In the genomic region with DNA sequence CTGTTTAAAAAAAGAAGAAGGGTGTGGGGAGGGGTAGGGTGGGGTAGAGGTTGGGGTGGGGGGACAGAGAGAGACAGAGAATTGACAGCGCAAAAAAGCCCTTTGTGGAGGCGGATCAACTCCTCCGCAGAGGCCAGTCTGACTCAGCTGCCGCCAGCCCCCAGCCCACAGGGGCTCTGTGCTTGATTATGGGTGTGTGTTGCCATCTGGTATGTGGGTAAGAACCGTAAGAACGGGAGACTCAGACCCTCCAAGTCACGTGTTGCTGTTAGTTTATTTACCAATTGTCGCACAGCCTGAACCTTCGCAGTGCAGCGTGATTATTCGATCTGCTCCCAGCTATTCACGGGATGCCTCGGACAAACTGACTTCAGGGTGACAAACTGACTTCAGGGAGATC, we compare ENCODE assay signal across 20 mouse cellular contexts. TPM values are rescaled to one million over a fixed set of nuclear protein-coding genes. Genes with fewer than 3 reads are reported as not detected.
DNase-seq lines count a peak whose midpoint lies in the region; ATAC-seq and TF ChIP-seq lines count a peak whose summit lies in the region.
"Had no signal": no experiment of that assay in that cellular context is flagged by ENCODE, and none has a peak within 500 bp of the region (broad histone marks: within the 10 kb centered on the region; RNA-seq: fewer than 3 reads in every experiment).

No protein-coding gene starts in this region.

- H3K36me3 ChIP-seq in lung, embryonic 14.5 days (ENCODE audit: insufficient read depth), result no peaks in the 10 kb centered on the region
- H3K36me3 ChIP-seq: forebrain, embryonic 15.5 days; heart, embryonic 15.5 days; hindbrain, embryonic 13.5 days had no signal

- no peak for TF ChIP-seq CTCF in lung, embryonic 14.5 days (IDR thresholded peaks at IDR 0.05; ENCODE audit: low read depth)

- WGBS in lung, embryonic 14.5 days, result 57% methylated on average over 13 of the region's 13 CpGs

- H3K9ac ChIP-seq in lung, embryonic 14.5 days, result no peak overlapping the region
- H3K9ac ChIP-seq: forebrain, embryonic 15.5 days; heart, embryonic 15.5 days; hindbrain, embryonic 13.5 days had no signal

- no peak overlapping the region for H3K4me2 ChIP-seq in lung, embryonic 14.5 days
- H3K4me2 ChIP-seq: forebrain, embryonic 15.5 days; heart, embryonic 11.5 days; heart, embryonic 15.5 days; hindbrain, embryonic 13.5 days had no signal

- H3K4me1 ChIP-seq in lung, embryonic 14.5 days (ENCODE audit: insufficient read depth), result no peaks in the 10 kb centered on the region
- H3K4me1 ChIP-seq: forebrain, embryonic 15.5 days; heart, embryonic 15.5 days; hindbrain, embryonic 13.5 days had no signal

- H3K27ac ChIP-seq in lung, embryonic 14.5 days (ENCODE audit: low read depth), result no peak overlapping the region
- H3K27ac ChIP-seq: forebrain, embryonic 15.5 days; heart, embryonic 15.5 days; hindbrain, embryonic 13.5 days had no signal

- H3K27me3 ChIP-seq in lung, embryonic 14.5 days (ENCODE audit: insufficient read depth, low read length), result no peaks in the 10 kb centered on the region
- H3K27me3 ChIP-seq: CH12.LX; forebrain, embryonic 15.5 days; heart, embryonic 15.5 days; hindbrain, embryonic 13.5 days; Patski had no signal

- H3K9me3 ChIP-seq in lung, embryonic 14.5 days (ENCODE audit: low read depth, low read length), result no peaks in the 10 kb centered on the region
- H3K9me3 ChIP-seq: forebrain, embryonic 15.5 days; heart, embryonic 15.5 days; hindbrain, embryonic 13.5 days had no signal

- DNase-seq in layer of hippocampus, adult 11-12 months (ENCODE audit: low spot score), result peak; percentile 27
- DNase-seq in layer of hippocampus, postnatal 14 days (ENCODE audit: low spot score in 2 of 2), result no peak
- DNase-seq in lung, embryonic 14.5 days, result no peak
- no peak for DNase-seq in lung, postnatal 10 days
- peak; percentile 14 to 31 for DNase-seq in right cerebral cortex, adult 2 months (ENCODE audit: low spot score in 2 of 2)
- DNase-seq in right cerebral cortex, postnatal 10 days (ENCODE audit: low spot score in 2 of 2), result no peak
- DNase-seq: adrenal gland, postnatal 14 days; cerebellum, adult 18-20 months; cerebellum, adult 9-11 months; cerebellum, postnatal 36 days; gastrocnemius, postnatal 36 days; heart, adult 18-20 months; heart, postnatal 14 days had no signal

- ATAC-seq in lung, embryonic 14.5 days (ENCODE audit: insufficient read depth), result peak; percentile 24; the same call in 1 of the 2 replicates
- ATAC-seq: activated CD4-positive, CD25-positive, alpha-beta regulatory T cell, adult 4 months; forebrain, embryonic 15.5 days; Patski had no signal

- no peak overlapping the region for H3K4me3 ChIP-seq in lung, embryonic 14.5 days (ENCODE audit: low read depth, low read length)
- H3K4me3 ChIP-seq: forebrain, embryonic 15.5 days; heart, embryonic 15.5 days; hindbrain, embryonic 13.5 days had no signal

RNA-seq across cellular contexts. Expression of a gene that starts 41.6 kb away (rescaled TPM):
- total RNA-seq in layer of hippocampus, postnatal 14 days (2021), result 10 to 100 TPM; 21.1 to 26.2 TPM
- 5.5 and 5.7 TPM in 2 replicates for polyA plus RNA-seq in lung, embryonic 14.5 days (2014; fragmentation: Nextera tagmentation; extraction: Ambion mirVana)

RNA-seq across cellular contexts. Expression of a gene that starts 41.8 kb away (rescaled TPM):
- total RNA-seq in layer of hippocampus, postnatal 14 days (2021), result 1 to 10 TPM; 7.7 to 8.1 TPM
- polyA plus RNA-seq in lung, embryonic 14.5 days (2014; fragmentation: Nextera tagmentation; extraction: Ambion mirVana), result 5.5 and 8.7 TPM in 2 replicates

Comparison
In these comparisons a context has a peak if more than half of its experiments do, and no peak if none do; other contexts are left out.
1. DNase-seq: peak in layer of hippocampus, adult 11-12 months (single experiment) and right cerebral cortex, adult 2 months (2 of 2); none in layer of hippocampus, postnatal 14 days (0 of 2), lung, embryonic 14.5 days (single experiment), lung, postnatal 10 days (single experiment) and right cerebral cortex, postnatal 10 days (0 of 2).